Comparison of ENCODE assay signal across 26 mouse cellular contexts in genomic region chr8:82415485-82415884, GRCm38 (mm10). TPM values are rescaled to one million over a fixed set of nuclear protein-coding genes. Genes with fewer than 3 reads are reported as not detected.
DNase-seq lines count a peak whose midpoint lies in the region; ATAC-seq and TF ChIP-seq lines count a peak whose summit lies in the region.
"Had no signal": no experiment of that assay in that cellular context is flagged by ENCODE, and none has a peak within 500 bp of the region (broad histone marks: within the 10 kb centered on the region; RNA-seq: fewer than 3 reads in every experiment).

No protein-coding gene starts in this region.

- H3K36me3 ChIP-seq in liver, embryonic 12.5 days, result no peaks in the 10 kb centered on the region
- no peaks in the 10 kb centered on the region for H3K36me3 ChIP-seq in intestine, postnatal 0 days (ENCODE audit: control insufficient read depth, insufficient read depth)
- no peaks in the 10 kb centered on the region for H3K36me3 ChIP-seq in small intestine, adult 2 months (ENCODE audit: control insufficient read depth, insufficient read depth, low read length)
- H3K36me3 ChIP-seq in neural tube, embryonic 15.5 days, result no peaks in the 10 kb centered on the region
- H3K36me3 ChIP-seq: embryonic facial prominence, embryonic 13.5 days; heart, embryonic 15.5 days; hindbrain, embryonic 13.5 days; limb, embryonic 10.5 days had no signal

- ATAC-seq in liver, embryonic 12.5 days, result peak; percentile 59
- ATAC-seq in intestine, postnatal 0 days, result peak; percentile 56
- ATAC-seq in neural tube, embryonic 15.5 days (ENCODE audit: low FRiP score), result no peak
- no peak for ATAC-seq in activated CD4-positive, CD25-positive, alpha-beta regulatory T cell, adult 4 months
- ATAC-seq: forebrain, embryonic 13.5 days; midbrain, embryonic 16.5 days had no signal

- H3K4me2 ChIP-seq in liver, embryonic 12.5 days, result no peak overlapping the region
- no peak overlapping the region for H3K4me2 ChIP-seq in intestine, postnatal 0 days (replicated peaks; ENCODE audit: low read depth)
- H3K4me2 ChIP-seq in neural tube, embryonic 15.5 days, result no peak overlapping the region
- H3K4me2 ChIP-seq: embryonic facial prominence, embryonic 13.5 days; forebrain, embryonic 13.5 days; heart, embryonic 15.5 days; hindbrain, embryonic 13.5 days had no signal

- H3K9ac ChIP-seq in liver, embryonic 12.5 days, result no peak overlapping the region
- no peak overlapping the region for H3K9ac ChIP-seq in intestine, postnatal 0 days (ENCODE audit: low read depth, low read length)
- H3K9ac ChIP-seq in neural tube, embryonic 15.5 days (replicated peaks), result no peak overlapping the region
- H3K9ac ChIP-seq: embryonic facial prominence, embryonic 13.5 days; forebrain, embryonic 13.5 days; heart, embryonic 15.5 days; hindbrain, embryonic 13.5 days had no signal

- H3K4me3 ChIP-seq in liver, embryonic 12.5 days, result no peak overlapping the region
- H3K4me3 ChIP-seq in intestine, postnatal 0 days (ENCODE audit: low read depth, low read length), result no peak overlapping the region
- H3K4me3 ChIP-seq in small intestine, adult 2 months (ENCODE audit: low read depth, low read length), result no peak overlapping the region
- no peak overlapping the region for H3K4me3 ChIP-seq in neural tube, embryonic 15.5 days (replicated peaks)
- H3K4me3 ChIP-seq: embryonic facial prominence, embryonic 13.5 days; erythroblast, embryonic 14.5 days; forebrain, embryonic 13.5 days; heart, embryonic 15.5 days; hindbrain, embryonic 13.5 days; limb, embryonic 10.5 days had no signal

- no peaks in the 10 kb centered on the region for H3K4me1 ChIP-seq in liver, embryonic 12.5 days
- peaks cover 6% of the 10 kb centered on the region; the same call in 1 of the 2 replicates for H3K4me1 ChIP-seq in intestine, postnatal 0 days (replicated peaks; ENCODE audit: control insufficient read depth, insufficient read depth, low read length)
- peaks cover 12% of the 10 kb centered on the region; the same call in 1 of the 2 replicates for H3K4me1 ChIP-seq in small intestine, adult 2 months (ENCODE audit: control insufficient read depth, insufficient read depth, insufficient read length, low read length)
- no peaks in the 10 kb centered on the region for H3K4me1 ChIP-seq in neural tube, embryonic 15.5 days
- H3K4me1 ChIP-seq: embryonic facial prominence, embryonic 13.5 days; forebrain, embryonic 13.5 days; heart, embryonic 15.5 days; hindbrain, embryonic 13.5 days; limb, embryonic 10.5 days had no signal

- DNase-seq in liver, result no peak
- DNase-seq in kidney, postnatal 36 days, result peak; percentile 42 to 61
- DNase-seq in cerebellum, adult 9-10 months, result no peak
- DNase-seq: adrenal gland, adult 8-10 months; cerebellum, adult 18-20 months; cerebellum, postnatal 25 days; heart, postnatal 36 days; lung, adult 18-20 months; lung, postnatal 4 days; right cerebral cortex, adult 18-20 months; spleen, adult 18-20 months; thymus, postnatal 25 days had no signal

- H3K27ac ChIP-seq in liver, embryonic 12.5 days, result no peak overlapping the region
- peak overlapping the region; percentile 50; the same call in 1 of the 2 replicates for H3K27ac ChIP-seq in intestine, postnatal 0 days (ENCODE audit: low read depth, low read length)
- H3K27ac ChIP-seq in small intestine, adult 2 months (ENCODE audit: insufficient read depth, low read depth, low read length), result peak overlapping the region; percentile 37; the same call in 1 of the 2 replicates
- H3K27ac ChIP-seq in neural tube, embryonic 15.5 days (replicated peaks), result no peak overlapping the region
- H3K27ac ChIP-seq: embryonic facial prominence, embryonic 13.5 days; forebrain, embryonic 13.5 days; heart, embryonic 15.5 days; hindbrain, embryonic 13.5 days; limb, embryonic 10.5 days had no signal

- TF ChIP-seq POLR2A in small intestine, adult 2 months (IDR thresholded peaks at IDR 0.05; ENCODE audit: low read depth, low read length), result no peak

- no peak for TF ChIP-seq CTCF in intestine, postnatal 0 days (IDR thresholded peaks at IDR 0.05; ENCODE audit: low read depth)
- no peak for TF ChIP-seq CTCF in small intestine, adult 2 months (IDR thresholded peaks at IDR 0.05; ENCODE audit: extremely low read depth, insufficient read length, insufficient replicate concordance, low read depth, low read length)

- H3K27me3 ChIP-seq in liver, embryonic 12.5 days (replicated peaks), result no peaks in the 10 kb centered on the region
- H3K27me3 ChIP-seq in intestine, postnatal 0 days (replicated peaks; ENCODE audit: control insufficient read depth, insufficient read depth, low read length), result no peaks in the 10 kb centered on the region
- H3K27me3 ChIP-seq in small intestine, adult 2 months (ENCODE audit: control insufficient read depth, insufficient read depth, low read length), result no peaks in the 10 kb centered on the region
- H3K27me3 ChIP-seq in neural tube, embryonic 15.5 days (replicated peaks), result no peaks in the 10 kb centered on the region
- H3K27me3 ChIP-seq: embryonic facial prominence, embryonic 13.5 days; forebrain, embryonic 13.5 days; heart, embryonic 15.5 days; hindbrain, embryonic 13.5 days had no signal

- no peaks in the 10 kb centered on the region for H3K9me3 ChIP-seq in liver, embryonic 12.5 days (replicated peaks)
- no peaks in the 10 kb centered on the region for H3K9me3 ChIP-seq in intestine, postnatal 0 days (ENCODE audit: control insufficient read depth)
- H3K9me3 ChIP-seq in neural tube, embryonic 15.5 days (replicated peaks), result no peaks in the 10 kb centered on the region
- H3K9me3 ChIP-seq: embryonic facial prominence, embryonic 13.5 days; forebrain, embryonic 13.5 days; heart, embryonic 15.5 days; hindbrain, embryonic 13.5 days; limb, embryonic 10.5 days had no signal

- 69% methylated on average over 1 of the region's 1 CpGs for WGBS in liver, embryonic 12.5 days (ENCODE audit: insufficient replicate concordance)
- 33% methylated on average over 1 of the region's 1 CpGs for WGBS in intestine, postnatal 0 days
- 28% methylated on average over 1 of the region's 1 CpGs for WGBS in small intestine, adult 2 months
- 81% methylated on average over 1 of the region's 1 CpGs for WGBS in neural tube, embryonic 15.5 days

RNA-seq across cellular contexts. Expression of gene Il15, which starts 12.5 kb away (rescaled TPM):
- 3.6 and 3.8 TPM in 2 replicates for polyA plus RNA-seq in liver, embryonic 12.5 days (2016; fragmentation: Nextera tagmentation; extraction: Ambion mirVana)
- 9.2 TPM in 2 replicates for polyA plus RNA-seq in intestine, postnatal 0 days (2015; fragmentation: Nextera tagmentation; extraction: Ambion mirVana)
- polyA plus RNA-seq in small intestine, adult 2 months (2012; rRNA removed), result 6.8 and 27.2 TPM in 2 replicates
- 1.5 and 4.1 TPM in 2 replicates for polyA plus RNA-seq in neural tube, embryonic 15.5 days (2015; fragmentation: Nextera tagmentation; extraction: Ambion mirVana)
- under 1 TPM in 1 of 2 experiments, not detected in 1; 0.90 TPM for polyA plus RNA-seq in activated CD4-positive, CD25-positive, alpha-beta regulatory T cell, adult 4 months (2017; shearing (Covaris generic))
- polyA plus RNA-seq: C2C12; erythroblast, embryonic 14.5 days; neural tube, embryonic 14.5 days had no signal

Comparison
In these comparisons a context has a peak if more than half of its experiments do, and no peak if none do; other contexts are left out.
1. ATAC-seq: peak in liver, embryonic 12.5 days (single experiment) and intestine, postnatal 0 days (single experiment); none in neural tube, embryonic 15.5 days (single experiment) and activated CD4-positive, CD25-positive, alpha-beta regulatory T cell, adult 4 months (single experiment).
2. H3K27ac ChIP-seq: peak in intestine, postnatal 0 days (single experiment) and small intestine, adult 2 months (single experiment); none in liver, embryonic 12.5 days (single experiment) and neural tube, embryonic 15.5 days (single experiment).
3. DNase-seq: peak in kidney, postnatal 36 days (2 of 2); none in liver (single experiment) and cerebellum, adult 9-10 months (single experiment).